Mouse (Mus musculus) forebrain, embryonic 11.5 days (tissue): Measurements from ENCODE around the gene Uts2r. TPM values are rescaled to one million over a fixed set of nuclear protein-coding genes. Genes with fewer than 3 reads are reported as not detected.

Experiments used
- ATAC-seq: fragments of 200-750 bp; cut with Nextera tagmentation; replicated peaks from 2 replicates; pipeline ENCODE4 v1.8.0; 2017; ENCODE audit warnings: moderate TSS enrichment; ENCODE audit not compliant: low FRiP score
- DNase-seq: peaks from one replicate; pipeline ENCODE4 v3.0.0-alpha.2; 2017; ENCODE audit warnings: low spot score
- H3K27ac ChIP-seq: fragments of 300-500 bp; sonication (generic); 2 replicates; pipeline ENCODE4 v1.5.1; 2014; ENCODE audit warnings: low read depth, low read length
- H3K27me3 ChIP-seq: fragments of 300-500 bp; sonication (generic); 2 replicates; pipeline ENCODE4 v1.6.1; 2014; ENCODE audit warnings: mild to moderate bottlenecking, low read length, mixed read lengths; ENCODE audit not compliant: control insufficient read depth, insufficient read depth
- H3K36me3 ChIP-seq: fragments of 300-500 bp; sonication (generic); 2 replicates; pipeline ENCODE4 v1.6.1; 2014; ENCODE audit warnings: mild to moderate bottlenecking, low read length, moderate library complexity, mixed read lengths; ENCODE audit not compliant: control insufficient read depth, insufficient read depth
- H3K4me1 ChIP-seq: fragments of 300-500 bp; sonication (generic); replicated peaks from 2 replicates; pipeline ENCODE4 v1.6.1; 2014; ENCODE audit warnings: low read length, mixed read lengths; ENCODE audit not compliant: control insufficient read depth, insufficient read depth
- H3K4me2 ChIP-seq: fragments of 300-500 bp; sonication (generic); 2 replicates; pipeline ENCODE4 v1.6.1; 2014; ENCODE audit warnings: low read depth, mild to moderate bottlenecking, low read length, moderate library complexity, mixed read lengths; ENCODE audit not compliant: severe bottlenecking
- H3K4me3 ChIP-seq: fragments of 300-500 bp; sonication (generic); 2 replicates; pipeline ENCODE4 v1.5.1; 2014; ENCODE audit warnings: low read depth, low read length
- H3K9ac ChIP-seq: fragments of 300-500 bp; sonication (generic); 2 replicates; pipeline ENCODE4 v1.6.1; 2014; ENCODE audit warnings: low read length
- H3K9me3 ChIP-seq: fragments of 300-500 bp; sonication (generic); 2 replicates; pipeline ENCODE4 v1.6.1; 2016; ENCODE audit warnings: low read length, mixed read lengths; ENCODE audit not compliant: control insufficient read depth
- WGBS: fragments of 180-500 bp; shearing (Covaris S2); extraction: QIAGEN DNeasy Blood & Tissue Kit; methylation state at CpG from one replicate; pipeline ENCODE4 v1.1.7; 2014; 5-methylcytosine and 5-hydroxymethylcytosine counted together
- polyA plus RNA-seq: library from polyadenylated mRNA; unstranded; fragments of >200 nt; fragmentation: Nextera tagmentation; extraction: Ambion mirVana; gene quantifications from 2 replicates; pipeline ENCODE4 v1.2.1, GENCODE M21; 2014

Gene Uts2r
- polyA plus RNA-seq, 1 experiment from 2014 or later, result not detected

GRCm38 (mm10) chr11:121125522-121126172 is 34.4 kb upstream of the Uts2r start:
- no peak overlapping the region for H3K9ac ChIP-seq
- no peak overlapping the region for H3K27ac ChIP-seq
- H3K4me2 ChIP-seq, result no peak overlapping the region
- ATAC-seq, result no peak
- no peaks in the 10 kb centered on the region for H3K9me3 ChIP-seq
- 87% methylated on average over 3 of the region's 3 CpGs for WGBS
- H3K27me3 ChIP-seq, result no peaks in the 10 kb centered on the region
- no peak overlapping the region for H3K4me3 ChIP-seq
- H3K4me1 ChIP-seq, result no peaks in the 10 kb centered on the region
- no peaks in the 10 kb centered on the region for H3K36me3 ChIP-seq
- no peak for DNase-seq

- DNase-seq (no peak), ATAC-seq (no peak)
- Histone ChIP-seq H3K36me3 (no peaks in the 10 kb centered on the region), H3K4me1 (no peaks in the 10 kb centered on the region), H3K27me3 (no peaks in the 10 kb centered on the region), H3K9ac (no peak overlapping the region), H3K9me3 (no peaks in the 10 kb centered on the region), H3K4me2 (no peak overlapping the region), H3K4me3 (no peak overlapping the region), H3K27ac (no peak overlapping the region)
- 76% methylated on average over 1 of the region's 1 CpGs for WGBS
Observed at GRCm38 (mm10) chr11:121126395-121126794, 33.7 kb upstream of the Uts2r start.

GRCm38 (mm10) chr11:121127441-121127840 is 32.6 kb upstream of the Uts2r start:
- H3K4me2 ChIP-seq, result no peak overlapping the region
- no peak overlapping the region for H3K9ac ChIP-seq
- DNase-seq (no peak), ATAC-seq (no peak)
- no peaks in the 10 kb centered on the region for H3K36me3 ChIP-seq
- H3K27ac ChIP-seq, result no peak overlapping the region
- 86% methylated on average over 3 of the region's 3 CpGs for WGBS
- no peak overlapping the region for H3K4me3 ChIP-seq
- no peaks in the 10 kb centered on the region for H3K4me1 ChIP-seq
- no peaks in the 10 kb centered on the region for H3K9me3 ChIP-seq
- H3K27me3 ChIP-seq, result no peaks in the 10 kb centered on the region

GRCm38 (mm10) chr11:121129616-121130015 is 30.5 kb upstream of the Uts2r start:
- Histone ChIP-seq H3K9me3 (no peaks in the 10 kb centered on the region), H3K4me2 (no peak overlapping the region), H3K4me1 (no peaks in the 10 kb centered on the region), H3K27me3 (no peaks in the 10 kb centered on the region), H3K36me3 (no peaks in the 10 kb centered on the region), H3K4me3 (no peak overlapping the region), H3K9ac (no peak overlapping the region), H3K27ac (no peak overlapping the region)
- ATAC-seq (no peak), DNase-seq (no peak)
- WGBS, result 71% methylated on average over 1 of the region's 1 CpGs

- H3K36me3 ChIP-seq, result no peaks in the 10 kb centered on the region
- 73% methylated on average over 1 of the region's 1 CpGs for WGBS
- no peak for DNase-seq
Observed at GRCm38 (mm10) chr11:121134600-121134999, 25.5 kb upstream of the Uts2r start.

GRCm38 (mm10) chr11:121137682-121138081 is 22.4 kb upstream of the Uts2r start:
- Histone ChIP-seq H3K36me3 (no peaks in the 10 kb centered on the region), H3K4me1 (no peaks in the 10 kb centered on the region), H3K4me2 (no peak overlapping the region), H3K27me3 (no peaks in the 10 kb centered on the region), H3K9ac (no peak overlapping the region), H3K9me3 (no peaks in the 10 kb centered on the region), H3K4me3 (no peak overlapping the region), H3K27ac (no peak overlapping the region)
- DNase-seq, result no peak
- 89% methylated on average over 5 of the region's 5 CpGs for WGBS
- ATAC-seq, result no peak

More at GRCm38 (mm10) chr11:121134600-121134999, 25.5 kb upstream of the Uts2r start:
- no peak overlapping the region for H3K9ac ChIP-seq
- no peaks in the 10 kb centered on the region for H3K9me3 ChIP-seq
- H3K27me3 ChIP-seq, result no peaks in the 10 kb centered on the region
- no peaks in the 10 kb centered on the region for H3K4me1 ChIP-seq
- H3K4me2 ChIP-seq, result no peak overlapping the region
- no peak overlapping the region for H3K27ac ChIP-seq
- no peak overlapping the region for H3K4me3 ChIP-seq
- no peak for ATAC-seq

- Histone ChIP-seq H3K9me3 (no peaks in the 10 kb centered on the region), H3K36me3 (no peaks in the 10 kb centered on the region), H3K27me3 (no peaks in the 10 kb centered on the region), H3K27ac (no peak overlapping the region), H3K9ac (no peak overlapping the region), H3K4me2 (no peak overlapping the region), H3K4me3 (no peak overlapping the region), H3K4me1 (no peaks in the 10 kb centered on the region)
- DNase-seq (no peak), ATAC-seq (no peak)
- 42% methylated on average over 6 of the region's 6 CpGs for WGBS
Observed at GRCm38 (mm10) chr11:121138732-121139131, 21.3 kb upstream of the Uts2r start.

GRCm38 (mm10) chr11:121143325-121144015 is 16.6 kb upstream of the Uts2r start:
- ATAC-seq (no peak), DNase-seq (no peak)
- Histone ChIP-seq H3K27me3 (no peaks in the 10 kb centered on the region), H3K36me3 (no peaks in the 10 kb centered on the region), H3K4me3 (no peak overlapping the region), H3K4me1 (no peaks in the 10 kb centered on the region), H3K9ac (no peak overlapping the region), H3K9me3 (no peaks in the 10 kb centered on the region), H3K4me2 (no peak overlapping the region), H3K27ac (no peak overlapping the region)
- WGBS, result 78% methylated on average over 9 of the region's 9 CpGs

- DNase-seq (no peak), ATAC-seq (no peak)
- no peak within 1 kb of the TSS for H3K27ac ChIP-seq
- H3K4me1 ChIP-seq, result no peaks in the 10 kb centered on the region
- 93% methylated on average over 22 of the region's 22 CpGs for WGBS
- no peak within 1 kb of the TSS for H3K9ac ChIP-seq
- H3K4me2 ChIP-seq, result no peak within 1 kb of the TSS
- no peak within 1 kb of the TSS for H3K4me3 ChIP-seq
- no peaks in the 10 kb centered on the region for H3K36me3 ChIP-seq
- H3K9me3 ChIP-seq, result no peaks in the 10 kb centered on the region
- no peaks in the 10 kb centered on the region for H3K27me3 ChIP-seq
Observed at GRCm38 (mm10) chr11:121145865-121146264, 14.2 kb upstream of the Uts2r start, which contains the start of gene Tex19.1. TSS of gene Tex19.1 (plus strand) at chr11:121146143.
